Mouse (Mus musculus): ENCODE measurements at regions not wholly inside any gene's neighbourhood (a gene's known extent, or its start where the extent isn't known, plus 50 kb on each side); places are given as distances from the start of the nearest gene placed in this dataset.
A peak's percentile ranks its signal among the peaks of the same experiment; 100 is the strongest.

- no peak for DNase-seq (ENCODE audit: low read depth, low spot score)
Observed at GRCm38 (mm10) chr14:25371021-25371400, 88.0 kb upstream of the Zmiz1 start.

GRCm38 (mm10) chr14:25371661-25372060 lies 87.3 kb upstream of the Zmiz1 start:
- DNase-seq (ENCODE audit: low read depth, low spot score), result peak; percentile 26

- no peak for DNase-seq (ENCODE audit: low read depth, low spot score)
Observed at GRCm38 (mm10) chr14:25372581-25372980, 86.4 kb upstream of the Zmiz1 start.

GRCm38 (mm10) chr14:25373167-25373566 lies 85.8 kb upstream of the Zmiz1 start:
- DNase-seq (ENCODE audit: low read depth, low spot score), result no peak

GRCm38 (mm10) chr14:25375001-25375400 lies 84.0 kb upstream of the Zmiz1 start:
- DNase-seq (ENCODE audit: low read depth, low spot score), result no peak

- no peak for DNase-seq (ENCODE audit: low read depth, low spot score)
Observed at GRCm38 (mm10) chr14:25377091-25377490, 81.9 kb upstream of the Zmiz1 start.

GRCm38 (mm10) chr14:25377554-25377899 lies 81.5 kb upstream of the Zmiz1 start:
- DNase-seq (ENCODE audit: low read depth, low spot score), result no peak

- DNase-seq (ENCODE audit: low read depth, low spot score), result peak; percentile 91
Observed at GRCm38 (mm10) chr14:25377900-25378716, 80.9 kb upstream of the Zmiz1 start.

- DNase-seq (ENCODE audit: low read depth, low spot score), result peak; percentile 67
Observed at GRCm38 (mm10) chr14:25378717-25379224, 80.2 kb upstream of the Zmiz1 start.

- no peak for DNase-seq (ENCODE audit: low read depth, low spot score)
Observed at GRCm38 (mm10) chr14:25383169-25383824, 75.7 kb upstream of the Zmiz1 start.

- DNase-seq (ENCODE audit: low read depth, low spot score), result no peak
Observed at GRCm38 (mm10) chr14:25385644-25386043, 73.3 kb upstream of the Zmiz1 start.

GRCm38 (mm10) chr14:25387780-25388179 lies 71.2 kb upstream of the Zmiz1 start:
- DNase-seq (ENCODE audit: low read depth, low spot score), result no peak

- DNase-seq (ENCODE audit: low read depth, low spot score), result no peak
Observed at GRCm38 (mm10) chr14:25389314-25389713, 69.7 kb upstream of the Zmiz1 start.

GRCm38 (mm10) chr14:25392412-25392811 lies 66.6 kb upstream of the Zmiz1 start:
- DNase-seq (ENCODE audit: low read depth, low spot score), result peak; percentile 48

GRCm38 (mm10) chr14:25392940-25393339 lies 66.0 kb upstream of the Zmiz1 start:
- no peak for DNase-seq (ENCODE audit: low read depth, low spot score)

GRCm38 (mm10) chr14:25394931-25395330 lies 64.1 kb upstream of the Zmiz1 start:
- no peak for DNase-seq (ENCODE audit: low read depth, low spot score)

- no peak for DNase-seq (ENCODE audit: low read depth, low spot score)
Observed at GRCm38 (mm10) chr14:25396990-25397531, 61.9 kb upstream of the Zmiz1 start.

GRCm38 (mm10) chr14:25397751-25398150 lies 61.2 kb upstream of the Zmiz1 start:
- DNase-seq (ENCODE audit: low read depth, low spot score), result no peak

GRCm38 (mm10) chr14:25398745-25399144 lies 60.2 kb upstream of the Zmiz1 start:
- DNase-seq (ENCODE audit: low read depth, low spot score), result no peak

GRCm38 (mm10) chr14:25399286-25399685 lies 59.7 kb upstream of the Zmiz1 start:
- no peak for DNase-seq (ENCODE audit: low read depth, low spot score)

- no peak for DNase-seq (ENCODE audit: low read depth, low spot score)
Observed at GRCm38 (mm10) chr14:25401104-25401963, 57.7 kb upstream of the Zmiz1 start.

- no peak for DNase-seq (ENCODE audit: low read depth, low spot score)
Observed at GRCm38 (mm10) chr14:25402409-25402808, 56.6 kb upstream of the Zmiz1 start.
